Mouse (Mus musculus): ENCODE data around the gene Smtnl1.

The Smtnl1 gene

GRCm38 (mm10) chr2:84790418-84790817 is 32.0 kb downstream of the Smtnl1 start:
- no peak for DNase-seq

GRCm38 (mm10) chr2:84788316-84788715 is 34.1 kb downstream of the Smtnl1 start:
- DNase-seq: no peak

GRCm38 (mm10) chr2:84783840-84784566 is 38.4 kb downstream of the Smtnl1 start:
- no peak for DNase-seq

- DNase-seq: no peak
These were observed 39.1 kb downstream of the Smtnl1 start for GRCm38 (mm10) chr2:84783315-84783714.

DNA sequence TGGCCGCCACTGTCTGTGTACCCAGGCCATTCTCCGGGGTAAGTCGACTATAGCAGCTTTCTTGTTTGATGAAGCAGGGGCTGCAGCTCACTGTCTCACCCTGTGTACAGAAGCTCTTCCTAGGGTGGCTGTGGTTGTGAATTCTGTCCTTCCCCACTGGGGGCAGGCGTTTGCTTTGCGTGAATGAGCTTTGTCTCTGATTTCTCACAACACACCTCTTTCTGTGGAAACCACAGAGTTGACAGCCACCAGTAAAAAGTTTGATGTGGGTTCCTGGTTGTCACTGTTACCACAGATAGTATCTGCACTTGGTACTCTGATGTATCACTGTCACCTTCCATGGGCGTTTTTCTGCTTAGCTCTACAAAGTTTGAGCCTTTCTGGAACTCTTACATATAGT is 43.2 kb downstream of the Smtnl1 start:
- DNase-seq: no peak

GRCm38 (mm10) chr2:84777706-84778105 is 44.7 kb downstream of the Smtnl1 start:
- DNase-seq: peak; percentile 34

DNA sequence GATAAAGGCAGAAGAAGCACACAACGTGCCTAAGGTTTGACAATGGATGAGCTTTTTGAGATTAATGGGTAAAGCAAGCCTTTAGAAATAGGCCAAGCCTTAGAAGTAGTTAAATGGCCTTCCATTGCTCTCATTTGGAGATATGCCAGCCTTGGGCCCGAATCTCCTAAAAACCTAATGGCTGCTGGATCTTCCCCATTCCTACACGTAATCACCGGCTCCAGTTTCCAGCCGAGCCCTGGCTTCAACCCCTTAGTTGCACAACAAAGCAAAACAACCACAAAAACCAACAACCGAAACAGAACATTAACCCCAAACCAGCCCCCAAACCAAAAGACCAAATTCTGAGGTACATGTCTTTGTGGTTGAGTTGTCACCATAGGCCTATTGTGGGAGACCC is 46.8 kb downstream of the Smtnl1 start:
- peak; percentile 48 for DNase-seq

DNA sequence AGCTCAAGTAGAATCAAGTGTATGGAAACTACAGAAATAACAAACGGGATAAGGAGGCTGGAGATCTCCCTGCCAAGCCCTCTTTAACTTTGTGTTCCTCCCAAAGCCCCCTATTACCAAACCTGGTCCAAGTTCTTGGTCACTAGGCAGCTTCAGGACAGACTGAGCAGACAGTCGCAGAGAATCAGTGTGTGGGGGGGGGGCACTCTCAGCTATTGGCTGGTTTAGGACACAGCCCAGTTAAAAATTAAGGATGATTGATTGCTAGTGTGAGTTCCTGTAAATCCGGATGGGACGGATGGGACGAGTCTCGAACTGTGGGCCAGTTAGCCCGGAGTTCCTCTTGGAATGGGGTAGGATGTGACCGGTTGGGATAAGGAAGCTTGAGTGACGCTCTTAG is 47.2 kb downstream of the Smtnl1 start, which contains the start of gene Serping1:
Serping1 (minus strand) TSS at position 204 of the 400 bp plus-strand sequence.
- DNase-seq: no peak

DNA sequence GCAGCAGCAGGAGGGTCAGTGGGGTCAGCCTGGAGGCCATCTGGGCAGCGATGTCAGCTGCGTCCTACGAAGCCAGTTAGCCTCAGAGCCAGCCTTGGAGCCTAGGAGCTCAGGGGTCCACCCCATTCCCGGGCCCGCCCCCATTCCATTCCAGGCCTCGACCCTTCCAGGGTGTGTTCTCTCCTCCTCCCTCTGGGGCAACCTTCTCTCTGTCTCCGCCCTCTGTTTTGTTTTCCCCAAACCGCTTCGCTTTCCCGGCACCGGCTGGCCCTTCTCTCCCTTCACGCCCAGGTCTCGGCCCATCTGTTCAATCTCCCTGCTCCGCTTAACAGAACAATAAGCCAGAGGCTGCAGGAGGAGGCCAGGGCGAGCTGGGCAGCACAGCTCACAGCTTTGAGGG is 47.7 kb downstream of the Smtnl1 start:
- DNase-seq: peak; percentile 78

GRCm38 (mm10) chr2:84773195-84773594 is 49.3 kb downstream of the Smtnl1 start:
- DNase-seq: no peak

DNA sequence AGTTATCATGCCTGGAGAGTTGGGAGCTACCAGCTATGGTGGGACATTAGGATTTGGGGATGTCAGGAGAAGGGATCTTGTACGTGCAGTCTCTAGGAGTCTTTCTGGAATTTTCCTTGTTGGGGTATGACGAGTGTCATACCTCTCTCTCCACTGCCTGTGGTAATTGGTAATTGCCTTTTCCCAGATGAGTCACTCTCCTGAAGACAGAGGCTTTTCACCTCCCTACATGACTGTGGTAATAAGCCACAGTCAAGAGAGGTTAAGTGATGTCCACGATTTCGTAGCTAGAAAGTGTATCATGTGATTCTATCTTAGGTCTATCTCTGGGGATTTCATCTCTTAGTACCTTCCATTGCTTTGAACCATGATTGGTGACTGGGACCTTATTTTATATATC is 50.0 kb downstream of the Smtnl1 start:
- DNase-seq: no peak

- no peak for DNase-seq
These were observed 52.0 kb downstream of the Smtnl1 start for GRCm38 (mm10) chr2:84770501-84770900.

GRCm38 (mm10) chr2:84762818-84763217 is 59.6 kb downstream of the Smtnl1 start:
- no peak for DNase-seq

- DNase-seq: no peak
These were observed 60.2 kb downstream of the Smtnl1 start for GRCm38 (mm10) chr2:84762295-84762694.

DNA sequence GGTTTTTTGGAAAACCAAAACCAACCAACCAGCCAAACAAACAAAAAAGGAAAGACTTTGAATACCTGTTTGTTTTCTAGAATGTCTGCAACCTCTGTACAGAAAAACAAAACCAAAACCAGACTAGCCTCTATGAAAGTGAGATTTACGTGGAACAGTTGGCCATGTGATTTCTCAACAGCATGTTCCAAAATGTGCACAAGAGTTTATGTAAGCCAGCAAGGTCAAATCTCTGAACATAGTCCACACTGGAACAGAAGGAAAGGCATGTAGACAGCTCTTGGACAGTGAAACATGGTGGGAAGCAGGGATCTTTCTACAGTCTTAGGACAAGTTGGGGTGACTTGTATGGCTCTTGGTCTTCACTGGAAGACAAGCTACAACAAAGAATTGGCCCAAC is 60.6 kb downstream of the Smtnl1 start:
- no peak for DNase-seq

DNA sequence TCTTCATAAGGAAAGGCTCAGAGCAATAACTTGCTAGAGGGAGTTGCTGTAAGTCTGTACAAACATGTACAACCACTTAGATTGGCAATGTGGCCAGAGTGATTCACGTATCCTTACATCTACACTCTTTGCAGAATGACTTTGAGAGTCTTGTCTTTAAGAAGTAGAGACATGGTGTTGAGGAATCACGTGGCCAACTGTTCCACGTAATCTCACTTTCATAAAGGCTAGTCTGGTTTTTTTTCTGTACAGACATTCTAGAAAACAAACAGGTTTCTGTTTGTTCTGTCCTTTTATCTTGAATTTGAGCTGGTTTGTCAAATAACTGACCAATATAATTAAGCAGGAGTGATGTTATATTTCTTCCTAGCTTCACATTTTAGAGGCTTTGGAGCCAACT is 61.1 kb downstream of the Smtnl1 start:
- no peak for DNase-seq

All from lung, postnatal 14 days (tissue).